11 mouse cellular contexts compared by ENCODE assay signal in genomic region chr4:145022211-145022610, GRCm38 (mm10).
"Had no signal": no experiment of that assay in that cellular context is flagged by ENCODE, and none has a peak within 500 bp of the region (broad histone marks: within the 10 kb centered on the region; RNA-seq: fewer than 3 reads in every experiment).

No protein-coding gene starts in this region.

- DNase-seq: kidney, adult 8-10 months; layer of hippocampus, postnatal 36 days; liver, embryonic 13.5 days; lung, adult 2 months; lung, postnatal 14 days; lung, postnatal 4 days; midbrain, embryonic 14.5 days had no signal

- H3K27me3 ChIP-seq: intestine, embryonic 15.5 days; liver, embryonic 13.5 days had no signal

- H3K4me2 ChIP-seq: intestine, embryonic 15.5 days; liver, embryonic 13.5 days; midbrain, embryonic 11.5 days had no signal

- H3K9me3 ChIP-seq: intestine, embryonic 15.5 days; liver, embryonic 13.5 days had no signal

- H3K9ac ChIP-seq: intestine, embryonic 15.5 days; liver, embryonic 13.5 days had no signal

- H3K36me3 ChIP-seq: intestine, embryonic 15.5 days had no signal

- H3K4me3 ChIP-seq: intestine, embryonic 15.5 days; left cerebral cortex, adult 2 months; liver, embryonic 13.5 days had no signal

- H3K27ac ChIP-seq: left cerebral cortex, adult 2 months; liver, embryonic 13.5 days; stomach, postnatal 0 days had no signal

- ATAC-seq: intestine, embryonic 15.5 days had no signal
